Mouse (Mus musculus): ENCODE data around the gene Hoxa6. TPM values are rescaled to one million over a fixed set of nuclear protein-coding genes. Genes with fewer than 3 reads are reported as not detected.

Gene Hoxa6
- polyA plus RNA-seq, 1 experiment, result not detected

- Histone ChIP-seq H3K9me3 (ENCODE audit: control insufficient read depth, low read length) (peaks cover 2% of the 10 kb centered on the region; the same call in 1 of the 2 replicates), H3K4me1 (ENCODE audit: control insufficient read depth) (no peaks in the 10 kb centered on the region), H3K4me3 (replicated peaks) (no peak overlapping the region), H3K27me3 (ENCODE audit: control insufficient read depth) (peaks cover 87% of the 10 kb centered on the region), H3K36me3 (ENCODE audit: control insufficient read depth) (no peaks in the 10 kb centered on the region)
- no peak for TF ChIP-seq TAL1 (IDR thresholded peaks at IDR 0.05; ENCODE audit: low read length)
- no peak for TF ChIP-seq GATA1 (IDR thresholded peaks at IDR 0.05; ENCODE audit: low read length)
Observed at GRCm38 (mm10) chr6:52180213-52180710, 28.3 kb downstream of the Hoxa6 start.

GRCm38 (mm10) chr6:52179690-52180089, 28.8 kb downstream of the Hoxa6 start:
- Histone ChIP-seq H3K36me3 (ENCODE audit: control insufficient read depth) (no peaks in the 10 kb centered on the region), H3K9me3 (ENCODE audit: control insufficient read depth, low read length) (peaks cover 2% of the 10 kb centered on the region; the same call in 1 of the 2 replicates), H3K27me3 (ENCODE audit: control insufficient read depth) (peaks cover 87% of the 10 kb centered on the region), H3K4me1 (ENCODE audit: control insufficient read depth) (no peaks in the 10 kb centered on the region), H3K4me3 (replicated peaks) (no peak overlapping the region)
- TF ChIP-seq TAL1 (IDR thresholded peaks at IDR 0.05; ENCODE audit: low read length) (no peak), GATA1 (IDR thresholded peaks at IDR 0.05; ENCODE audit: low read length) (no peak)

DNA sequence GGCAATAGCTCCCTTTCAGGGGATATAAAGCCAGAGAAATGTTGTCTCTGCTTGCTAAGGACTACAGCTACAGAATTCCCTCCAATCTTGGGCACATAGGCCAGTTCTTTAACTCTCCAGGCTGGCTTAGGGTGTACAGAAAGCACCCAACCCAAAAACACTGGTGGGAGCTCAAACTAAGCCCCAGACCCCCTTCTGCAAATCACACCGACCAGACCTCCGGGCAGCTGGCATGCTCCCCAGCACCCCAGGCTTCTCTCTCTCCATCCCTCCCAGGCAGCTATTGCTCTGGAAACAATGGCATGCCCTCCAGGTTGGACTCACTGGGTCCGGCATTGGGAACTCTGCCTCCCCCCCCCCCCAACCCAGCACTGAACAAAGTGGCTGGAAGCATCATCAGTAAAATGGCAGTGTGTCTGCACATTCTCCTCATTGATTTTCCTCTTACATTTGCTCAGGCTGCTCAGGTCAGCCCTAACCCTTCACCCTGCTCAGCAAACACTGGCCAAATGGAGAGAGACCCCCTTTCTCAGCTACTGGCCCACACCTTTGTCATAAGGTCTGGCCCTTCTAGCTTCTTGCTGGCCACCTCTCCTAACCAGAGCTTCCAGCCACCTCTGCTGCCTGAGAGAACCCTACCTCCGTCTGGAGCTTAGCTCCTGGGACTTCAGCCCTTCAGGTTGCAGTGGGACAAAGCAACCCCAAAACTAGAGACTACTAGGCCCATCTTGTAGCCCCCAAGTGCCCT, 29.4 kb downstream of the Hoxa6 start:
- Histone ChIP-seq H3K4me3 (replicated peaks) (no peak overlapping the region), H3K9me3 (ENCODE audit: control insufficient read depth, low read length) (peaks cover 2% of the 10 kb centered on the region; the same call in 1 of the 2 replicates), H3K27me3 (ENCODE audit: control insufficient read depth) (peaks cover 87% of the 10 kb centered on the region), H3K36me3 (ENCODE audit: control insufficient read depth) (no peaks in the 10 kb centered on the region), H3K4me1 (ENCODE audit: control insufficient read depth) (no peaks in the 10 kb centered on the region)
- TF ChIP-seq GATA1 (IDR thresholded peaks at IDR 0.05; ENCODE audit: low read length), result no peak
- TF ChIP-seq TAL1 (IDR thresholded peaks at IDR 0.05; ENCODE audit: low read length), result no peak

- peaks cover 91% of the 10 kb centered on the region for H3K27me3 ChIP-seq (ENCODE audit: control insufficient read depth)
- H3K4me3 ChIP-seq (replicated peaks), result no peak overlapping the region
- peaks cover 2% of the 10 kb centered on the region; the same call in 1 of the 2 replicates for H3K9me3 ChIP-seq (ENCODE audit: control insufficient read depth, low read length)
- no peak for TF ChIP-seq TAL1 (IDR thresholded peaks at IDR 0.05; ENCODE audit: low read length)
- TF ChIP-seq GATA1 (IDR thresholded peaks at IDR 0.05; ENCODE audit: low read length), result no peak
- no peaks in the 10 kb centered on the region for H3K36me3 ChIP-seq (ENCODE audit: control insufficient read depth)
- no peaks in the 10 kb centered on the region for H3K4me1 ChIP-seq (ENCODE audit: control insufficient read depth)
Observed at GRCm38 (mm10) chr6:52177806-52178205, 30.7 kb downstream of the Hoxa6 start.

- no peaks in the 10 kb centered on the region for H3K36me3 ChIP-seq (ENCODE audit: control insufficient read depth)
- peaks cover 2% of the 10 kb centered on the region; the same call in 1 of the 2 replicates for H3K9me3 ChIP-seq (ENCODE audit: control insufficient read depth, low read length)
- no peaks in the 10 kb centered on the region for H3K4me1 ChIP-seq (ENCODE audit: control insufficient read depth)
- no peak for TF ChIP-seq TAL1 (IDR thresholded peaks at IDR 0.05; ENCODE audit: low read length)
- TF ChIP-seq GATA1 (IDR thresholded peaks at IDR 0.05; ENCODE audit: low read length), result no peak
- no peak within 1 kb of the TSS for H3K4me3 ChIP-seq (replicated peaks)
- peaks cover 97% of the 10 kb centered on the region for H3K27me3 ChIP-seq (ENCODE audit: control insufficient read depth)
Observed at GRCm38 (mm10) chr6:52177061-52177735, 31.3 kb downstream of the Hoxa6 start, which contains the start of gene 5730596B20Rik. TSS of gene 5730596B20Rik (plus strand) at chr6:52177498.

- Histone ChIP-seq H3K36me3 (ENCODE audit: control insufficient read depth) (no peaks in the 10 kb centered on the region), H3K4me3 (replicated peaks) (no peak overlapping the region), H3K9me3 (ENCODE audit: control insufficient read depth, low read length) (peaks cover 2% of the 10 kb centered on the region; the same call in 1 of the 2 replicates), H3K4me1 (ENCODE audit: control insufficient read depth) (no peaks in the 10 kb centered on the region), H3K27me3 (ENCODE audit: control insufficient read depth) (peaks cover 100% of the 10 kb centered on the region)
- TF ChIP-seq TAL1 (IDR thresholded peaks at IDR 0.05; ENCODE audit: low read length) (no peak), GATA1 (IDR thresholded peaks at IDR 0.05; ENCODE audit: low read length) (no peak)
Observed at GRCm38 (mm10) chr6:52176391-52176790, 32.1 kb downstream of the Hoxa6 start.

- Histone ChIP-seq H3K4me3 (replicated peaks) (no peak overlapping the region), H3K36me3 (ENCODE audit: control insufficient read depth) (no peaks in the 10 kb centered on the region), H3K9me3 (ENCODE audit: control insufficient read depth, low read length) (peaks cover 2% of the 10 kb centered on the region; the same call in 1 of the 2 replicates), H3K27me3 (ENCODE audit: control insufficient read depth) (peaks cover 100% of the 10 kb centered on the region), H3K4me1 (ENCODE audit: control insufficient read depth) (no peaks in the 10 kb centered on the region)
- TF ChIP-seq TAL1 (IDR thresholded peaks at IDR 0.05; ENCODE audit: low read length) (no peak), GATA1 (IDR thresholded peaks at IDR 0.05; ENCODE audit: low read length) (no peak)
Observed at GRCm38 (mm10) chr6:52175864-52176263, 32.7 kb downstream of the Hoxa6 start.

DNA sequence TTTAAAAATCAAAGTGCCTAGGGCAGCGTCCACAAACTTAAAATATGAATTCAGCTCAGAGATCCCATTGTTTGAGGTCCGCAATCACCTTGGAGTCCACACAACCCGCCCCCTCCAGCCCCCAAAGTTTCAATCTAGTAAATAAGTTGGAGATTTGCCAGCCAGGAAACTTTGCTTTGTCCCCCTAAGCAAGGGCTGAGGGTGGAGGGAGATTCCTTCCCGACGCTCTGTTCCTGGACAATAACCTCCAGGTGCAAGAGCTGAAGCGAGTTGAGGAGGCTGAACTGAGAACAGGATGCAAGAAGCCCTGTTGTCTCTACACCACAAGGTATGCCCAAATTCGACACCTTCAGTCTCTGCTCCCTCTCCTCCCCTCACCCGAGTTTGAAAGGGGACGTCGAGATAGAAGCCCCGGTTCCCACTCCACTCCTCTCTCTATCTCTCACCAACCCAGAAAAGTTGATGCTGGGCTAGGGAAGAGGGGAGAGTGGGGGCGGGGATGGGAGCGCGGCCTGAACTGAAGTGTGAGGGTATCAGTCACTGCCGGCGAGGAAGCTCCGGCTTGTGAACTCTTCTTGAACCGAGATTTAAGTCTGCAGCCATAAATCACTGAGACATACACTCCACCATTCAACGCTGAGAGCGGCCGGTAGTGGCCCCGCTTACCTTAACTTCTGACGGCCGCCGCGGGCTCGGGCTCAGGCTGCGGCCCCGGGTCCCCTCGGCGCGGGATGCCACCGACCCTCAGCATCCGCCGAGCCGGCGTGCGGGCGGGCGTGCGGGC, 33.4 kb downstream of the Hoxa6 start:
- Histone ChIP-seq H3K4me3 (replicated peaks) (no peak overlapping the region), H3K9me3 (ENCODE audit: control insufficient read depth, low read length) (peaks cover 2% of the 10 kb centered on the region; the same call in 1 of the 2 replicates), H3K36me3 (ENCODE audit: control insufficient read depth) (no peaks in the 10 kb centered on the region), H3K4me1 (ENCODE audit: control insufficient read depth) (no peaks in the 10 kb centered on the region), H3K27me3 (ENCODE audit: control insufficient read depth) (peaks cover 100% of the 10 kb centered on the region)
- TF ChIP-seq GATA1 (IDR thresholded peaks at IDR 0.05; ENCODE audit: low read length) (no peak), TAL1 (IDR thresholded peaks at IDR 0.05; ENCODE audit: low read length) (no peak)
